Mouse (Mus musculus): ENCODE data around the gene Pde6c. TPM values are rescaled to one million over a fixed set of nuclear protein-coding genes. Genes with fewer than 3 reads are reported as not detected.

Pde6c gene
- polyA plus RNA-seq, 1 experiment from 2014 or later = not detected

Other genes with a start within 250 kb of the Pde6c start
- gene Myof, start 89.2 kb upstream of the Pde6c start, polyA plus RNA-seq (2018) = 161 to 281 TPM (median 178 TPM) in 3 replicates
- 0.91 to 8.9 TPM (median 6.7 TPM) in 3 replicates for gene Cep55, start 77.8 kb upstream of the Pde6c start, polyA plus RNA-seq (2018)
- gene Ffar4, start 35.7 kb upstream of the Pde6c start, polyA plus RNA-seq (2018) = not detected in 3 replicates
- not detected in 3 replicates for gene Rbp4, start 7.5 kb upstream of the Pde6c start, polyA plus RNA-seq (2018)
- gene Fra10ac1, start 91.4 kb downstream of the Pde6c start, polyA plus RNA-seq (2018) = 11.0 to 26.8 TPM (median 21.3 TPM) in 3 replicates
- gene Lgi1, start 131.8 kb downstream of the Pde6c start, polyA plus RNA-seq (2018) = not detected in 3 replicates

Data from macrophage (primary cell).